Mouse (Mus musculus): ENCODE results near the gene Ssx2ip.

The Ssx2ip gene

DNA sequence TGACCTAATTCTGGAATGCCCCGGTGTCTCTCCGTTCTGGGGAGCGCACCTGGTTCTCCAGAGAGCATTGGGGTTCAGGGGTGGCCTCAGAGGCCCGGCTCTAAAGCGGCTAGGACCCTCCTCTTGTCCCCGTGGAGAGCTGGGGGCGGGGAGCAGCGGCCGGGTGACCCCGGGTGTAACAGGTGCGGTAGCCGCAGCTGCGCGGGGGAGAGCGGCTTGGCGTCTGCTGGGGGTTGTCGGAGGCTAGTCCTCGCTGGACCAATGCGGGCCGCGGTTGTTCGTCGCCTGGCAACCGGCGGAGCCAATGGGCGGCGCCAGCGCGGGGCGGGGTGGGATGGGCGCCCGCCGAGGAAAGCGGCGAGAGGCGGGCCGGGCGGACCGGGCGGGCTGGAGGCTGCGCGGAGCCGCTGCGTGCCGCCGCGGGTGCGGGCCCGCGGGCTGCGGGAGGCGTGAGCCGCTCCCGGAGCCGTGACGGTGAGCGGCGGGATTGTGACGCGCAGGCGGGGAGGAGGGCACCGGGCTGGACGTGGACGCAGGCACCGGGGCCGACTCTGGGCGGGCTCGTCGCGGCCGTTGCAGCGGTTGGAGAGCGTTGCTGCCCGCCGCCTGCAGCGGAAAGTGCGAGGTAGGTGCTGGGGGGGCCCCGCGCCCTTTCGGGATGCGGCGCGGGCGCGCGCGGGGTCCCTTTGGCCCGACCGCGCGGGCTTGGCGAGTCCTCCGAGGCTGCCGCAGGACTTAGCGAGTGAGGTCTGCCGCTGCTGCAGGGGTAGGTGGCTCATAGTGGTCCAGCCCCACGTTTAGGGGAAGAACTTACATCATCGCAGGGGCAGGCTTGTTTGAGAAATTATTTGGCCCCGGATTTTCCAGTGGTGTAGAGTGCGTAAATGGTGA is at the start of gene Ssx2ip:
Gene Ssx2ip, plus strand, starts transcription at position 332 of the 891 bp plus-strand sequence.
- DNase-seq: peak; percentile 97

DNA sequence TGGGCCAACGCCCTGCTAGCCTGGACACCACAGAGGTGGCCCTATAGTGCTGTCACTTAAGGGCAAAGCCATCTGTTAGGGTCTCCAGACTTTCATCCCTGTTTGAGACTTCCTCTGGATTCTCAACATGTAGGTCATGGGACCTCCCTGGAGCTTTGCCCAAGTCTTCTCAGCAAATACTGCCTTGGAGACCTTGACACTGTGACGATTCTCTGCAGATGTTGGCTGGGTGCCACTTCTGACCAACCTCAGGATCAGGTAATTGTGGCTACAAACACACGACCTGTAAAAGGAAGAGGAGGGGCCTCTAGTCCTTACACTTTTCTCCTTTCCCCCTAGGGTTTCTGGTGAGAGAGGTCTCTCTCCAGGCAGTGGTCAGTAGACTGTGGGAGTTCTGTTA is 49.3 kb upstream of the Ssx2ip start:
- DNase-seq: no peak

DNA sequence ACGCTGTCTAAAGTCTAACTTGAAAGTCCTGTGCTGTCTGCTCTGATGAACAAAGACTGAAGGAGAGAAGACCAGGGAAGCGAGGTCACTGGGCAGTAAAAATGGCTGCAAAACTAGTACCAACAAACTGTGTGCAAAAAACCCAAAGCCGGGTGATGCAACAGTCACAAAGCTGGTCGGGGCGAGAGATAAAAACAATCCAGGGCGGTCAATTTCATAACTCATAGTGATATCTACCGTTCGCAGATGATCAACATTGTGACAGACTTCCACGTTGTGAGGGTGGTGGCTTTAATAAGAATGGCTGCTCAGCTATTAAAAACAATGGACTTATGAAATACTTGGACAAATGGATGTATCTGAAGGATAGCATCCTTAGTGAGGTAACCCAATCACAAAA is 39.0 kb upstream of the Ssx2ip start:
- no peak for DNase-seq

DNA sequence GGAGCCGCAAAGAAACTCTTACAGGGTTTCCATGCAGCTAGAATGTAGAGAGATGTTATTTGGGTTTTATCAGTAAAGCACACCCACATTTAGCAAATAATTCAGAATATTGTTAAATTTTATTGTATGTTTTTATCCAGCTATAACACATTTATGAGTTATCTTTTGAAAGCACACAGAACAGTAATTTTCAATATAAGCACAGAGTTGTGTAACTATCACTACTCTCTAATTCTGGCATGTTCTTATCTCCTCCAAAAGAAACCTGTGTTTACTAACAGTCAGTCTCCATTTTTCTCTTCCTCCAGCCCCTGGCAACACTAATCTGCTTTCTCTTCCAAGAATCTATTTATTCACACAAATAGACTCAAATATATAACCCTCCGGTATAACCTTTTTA is 37.4 kb upstream of the Ssx2ip start:
- no peak for DNase-seq

DNA sequence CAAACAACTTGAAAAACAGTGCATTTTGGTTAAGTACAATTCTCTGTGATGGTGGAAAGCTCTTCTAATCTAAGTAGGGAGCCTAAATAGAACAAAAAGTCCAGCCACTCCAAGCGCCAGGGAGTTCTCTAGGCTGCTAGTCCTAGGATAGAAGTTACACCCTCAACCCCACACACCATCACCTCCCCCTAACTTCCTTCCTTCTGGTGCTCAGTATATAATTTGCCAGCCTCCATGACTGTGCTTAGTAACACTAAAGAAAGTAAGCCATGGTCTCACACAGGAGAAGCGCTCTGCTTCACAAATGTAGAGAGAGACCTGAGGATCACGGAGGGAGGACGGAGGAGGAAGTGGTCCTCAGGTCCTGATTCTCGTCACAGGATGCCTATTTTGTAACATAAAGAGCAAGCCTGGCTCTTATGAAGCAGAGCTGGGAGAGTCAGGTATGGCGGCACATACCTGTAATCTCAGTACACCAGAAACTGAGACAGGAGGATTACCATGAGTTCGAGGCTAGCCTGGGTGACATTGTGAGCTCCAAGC is 33.8 kb upstream of the Ssx2ip start:
- no peak for DNase-seq

DNA sequence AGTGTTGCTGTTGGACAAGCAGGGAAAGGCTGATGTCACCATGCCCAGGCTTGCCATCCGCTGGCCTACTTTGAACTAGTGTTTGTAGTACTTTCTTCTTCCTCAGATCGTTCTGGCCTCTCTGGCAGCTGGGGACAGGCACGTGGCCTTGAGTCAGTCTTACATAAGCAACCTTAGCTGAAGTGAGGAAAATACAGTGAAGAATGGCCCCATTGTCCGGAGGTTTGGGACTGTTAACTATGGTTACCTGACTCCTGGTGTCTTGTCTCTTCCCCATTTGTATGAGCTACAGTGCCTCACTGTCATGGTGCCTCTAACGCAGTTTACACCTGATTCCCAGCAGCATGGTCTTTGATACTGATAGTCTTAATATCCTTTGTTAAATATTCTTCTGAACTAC is 33.2 kb upstream of the Ssx2ip start:
- DNase-seq: no peak

DNA sequence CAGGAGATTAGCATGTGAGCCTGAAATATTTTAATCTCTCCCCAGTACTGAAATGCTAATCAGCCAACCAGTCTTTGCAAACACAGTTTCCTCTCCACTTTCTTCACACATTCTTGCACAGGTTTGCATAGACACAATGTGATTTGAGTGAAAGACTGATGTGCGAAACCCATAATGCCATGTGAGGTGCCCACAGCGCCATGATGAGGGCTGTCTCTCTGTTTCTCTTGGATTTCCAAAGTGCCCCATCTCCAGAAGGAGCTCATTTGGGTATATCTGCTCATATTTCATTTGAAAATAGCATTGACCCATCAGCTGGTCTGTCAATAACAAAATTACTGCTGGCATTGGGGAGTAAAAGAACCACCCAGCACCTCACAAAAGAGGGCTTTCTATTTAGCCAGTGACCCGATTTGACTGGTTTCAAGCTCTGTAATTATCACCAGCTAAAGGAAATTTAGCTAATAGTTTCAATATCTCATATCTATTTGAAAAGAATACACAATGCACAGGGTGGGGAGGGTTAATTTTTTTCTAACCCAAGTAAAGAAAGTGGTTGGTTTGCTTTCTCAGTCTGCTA is 29.8 kb upstream of the Ssx2ip start:
- DNase-seq: peak; percentile 76

DNA sequence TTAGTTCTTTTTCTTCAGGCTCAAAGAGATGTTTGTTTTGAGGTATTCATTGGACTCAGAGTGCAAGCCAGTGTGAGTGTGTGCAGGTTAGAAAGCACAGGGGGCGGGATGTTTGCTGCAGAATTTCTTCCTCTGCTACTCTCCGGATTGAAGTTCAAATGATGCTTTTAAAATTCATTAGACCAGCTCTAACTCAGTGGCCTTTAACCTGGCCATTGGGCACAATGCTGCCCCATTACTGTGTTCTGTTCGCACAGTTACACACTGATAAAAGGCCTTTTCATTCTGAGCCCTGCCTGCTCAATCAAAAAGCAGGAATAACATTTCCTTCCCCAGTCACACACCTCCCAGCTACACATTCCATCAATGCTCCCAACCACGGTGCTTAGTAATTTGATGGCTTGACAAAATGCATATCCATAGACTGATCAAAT is 29.2 kb upstream of the Ssx2ip start:
- DNase-seq: peak; percentile 83

DNA sequence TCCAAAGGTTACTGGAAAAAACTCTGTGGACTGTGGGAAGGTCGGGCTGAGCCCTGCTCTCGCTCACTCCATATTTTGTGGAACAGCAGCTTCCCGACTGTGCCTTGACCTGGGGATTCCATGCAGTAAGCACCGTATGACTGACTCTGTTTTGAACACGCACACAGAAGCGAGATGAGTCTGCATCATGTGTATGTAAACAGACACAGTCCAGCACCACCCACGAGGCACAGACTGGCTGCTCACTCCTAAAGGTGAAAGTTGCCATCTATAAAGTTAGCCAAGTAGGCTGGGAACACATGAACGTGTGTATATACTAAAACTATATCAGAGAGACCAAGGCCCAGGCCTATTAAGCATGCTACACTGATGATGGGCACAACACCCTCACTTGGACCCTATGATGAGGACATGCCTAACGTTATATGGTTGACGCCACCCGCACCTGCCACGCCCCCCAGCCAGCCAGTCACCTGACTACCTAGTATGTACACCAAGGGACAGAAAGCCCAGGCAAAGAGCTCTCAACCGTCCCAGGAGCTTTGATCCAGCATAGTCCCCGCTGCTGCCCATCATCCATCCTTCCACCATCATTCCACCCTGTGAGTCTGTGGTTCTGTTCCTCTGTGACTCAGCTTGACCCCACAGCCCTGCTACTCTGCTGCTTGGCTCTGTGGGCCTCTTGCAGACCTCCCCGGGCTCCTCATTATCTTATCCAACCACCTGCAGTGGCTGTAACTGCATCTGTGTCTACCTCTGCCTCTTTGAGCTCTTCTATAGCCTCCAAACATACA is 27.9 kb upstream of the Ssx2ip start:
- peak; percentile 64 for DNase-seq

DNA sequence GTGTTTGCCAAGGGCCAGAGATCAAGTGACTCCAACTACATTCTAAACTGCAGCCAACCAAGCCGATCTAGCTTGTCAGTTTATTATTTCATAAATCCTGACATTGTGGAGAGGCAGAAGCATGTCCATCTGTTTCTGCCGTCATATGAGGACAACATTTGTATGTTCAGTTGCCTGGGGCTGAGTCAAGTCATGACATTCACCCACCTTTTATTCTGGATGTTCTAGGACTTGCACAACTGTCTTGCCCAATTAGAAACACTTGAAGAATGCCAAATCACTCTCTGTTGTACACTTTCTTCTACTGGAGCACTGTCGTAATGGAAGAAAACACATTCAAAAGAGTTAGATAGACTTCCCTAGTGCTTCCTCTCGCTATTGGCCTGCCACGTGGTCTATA is 27.2 kb upstream of the Ssx2ip start:
- no peak for DNase-seq

DNA sequence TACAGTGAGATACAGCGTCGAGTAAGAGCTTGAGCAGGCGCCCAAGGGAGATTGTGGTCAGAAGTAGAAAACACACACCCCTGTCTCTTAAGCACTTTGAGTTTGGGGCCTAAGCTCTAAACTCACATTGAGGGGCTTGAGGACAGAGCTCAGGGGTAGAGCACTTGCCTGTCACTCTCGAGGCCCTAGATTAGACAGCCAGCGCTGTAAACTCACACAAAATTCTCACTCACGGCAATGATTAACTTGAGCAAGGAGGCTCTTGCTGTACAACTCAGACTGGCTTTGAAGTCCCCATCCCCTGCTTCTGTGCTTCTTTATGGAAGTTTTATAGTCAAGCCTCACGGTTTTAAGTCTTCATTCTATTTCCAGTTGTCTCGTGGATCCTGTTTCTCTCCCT is 25.7 kb upstream of the Ssx2ip start:
- DNase-seq: no peak

DNA sequence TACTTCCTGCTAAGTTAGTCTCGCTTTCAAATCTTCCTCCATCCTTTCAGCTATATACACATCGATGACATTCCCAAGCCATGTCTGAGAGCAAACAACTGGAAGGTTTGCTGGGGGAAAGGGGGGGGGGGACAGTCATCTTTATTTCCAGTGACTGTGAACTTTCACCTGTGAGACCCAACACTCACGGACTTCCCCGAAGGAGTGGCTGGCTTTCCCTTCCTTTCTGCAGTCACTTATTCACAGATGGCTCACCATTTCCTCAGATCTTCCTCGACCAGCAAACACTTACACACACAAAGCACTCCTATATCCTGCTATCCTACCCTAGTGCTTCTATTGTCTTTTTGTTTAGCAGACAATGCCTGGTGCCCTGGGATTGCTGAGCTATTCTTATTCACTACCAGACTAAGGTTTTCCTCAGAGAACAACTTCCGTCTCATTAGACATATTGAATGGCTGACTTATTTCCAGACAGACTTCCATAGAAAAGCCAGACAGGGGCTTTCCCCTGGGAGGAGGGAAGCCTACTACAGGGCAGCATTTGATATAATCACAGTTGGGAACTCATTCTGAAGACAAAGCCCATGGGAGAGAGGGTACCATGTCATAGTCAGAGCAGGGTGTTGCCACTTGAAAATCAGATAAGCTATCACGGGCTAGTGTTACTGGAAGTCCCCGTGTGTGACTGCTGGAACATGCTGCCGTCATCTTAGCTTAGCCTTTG is 24.5 kb upstream of the Ssx2ip start:
- DNase-seq: peak; percentile 96

DNA sequence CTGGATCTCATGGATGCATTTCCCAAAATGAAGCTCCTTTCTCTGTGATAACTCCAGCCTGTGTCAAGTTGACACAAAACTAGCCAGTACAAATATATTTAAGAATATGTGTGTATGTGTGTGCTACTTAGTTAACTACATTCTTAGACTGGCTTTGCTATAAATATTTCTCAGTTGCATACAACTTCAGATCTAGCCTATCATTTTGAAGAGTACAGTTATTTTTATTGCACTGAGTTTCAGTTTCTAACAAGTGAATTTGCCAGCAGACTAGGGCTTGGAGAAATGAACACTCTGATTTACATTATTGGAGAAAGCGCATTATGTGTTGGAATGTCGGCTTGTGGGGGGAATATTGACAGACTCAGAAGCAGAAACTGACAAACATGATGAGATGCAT is 23.6 kb upstream of the Ssx2ip start:
- DNase-seq: no peak

DNA sequence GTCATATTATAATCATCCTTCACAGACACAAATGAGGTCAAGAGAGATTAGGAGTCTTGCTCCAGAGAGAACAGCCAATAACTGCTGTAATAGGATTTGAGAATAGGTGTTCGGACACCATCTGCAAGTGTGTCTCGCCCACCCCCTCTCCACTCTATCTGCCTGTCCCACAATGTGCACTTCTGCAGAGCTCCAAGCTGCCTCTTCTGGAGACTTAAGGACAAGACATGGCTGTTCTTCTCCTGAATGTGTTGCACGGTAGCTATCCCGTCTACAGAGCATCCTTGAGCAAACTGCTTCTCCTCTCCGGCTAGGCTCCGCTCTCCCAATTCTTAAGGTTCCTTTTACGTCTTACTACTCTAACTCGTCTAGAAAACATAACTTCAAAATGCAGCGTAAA is 23.0 kb upstream of the Ssx2ip start:
- DNase-seq: peak; percentile 55

DNA sequence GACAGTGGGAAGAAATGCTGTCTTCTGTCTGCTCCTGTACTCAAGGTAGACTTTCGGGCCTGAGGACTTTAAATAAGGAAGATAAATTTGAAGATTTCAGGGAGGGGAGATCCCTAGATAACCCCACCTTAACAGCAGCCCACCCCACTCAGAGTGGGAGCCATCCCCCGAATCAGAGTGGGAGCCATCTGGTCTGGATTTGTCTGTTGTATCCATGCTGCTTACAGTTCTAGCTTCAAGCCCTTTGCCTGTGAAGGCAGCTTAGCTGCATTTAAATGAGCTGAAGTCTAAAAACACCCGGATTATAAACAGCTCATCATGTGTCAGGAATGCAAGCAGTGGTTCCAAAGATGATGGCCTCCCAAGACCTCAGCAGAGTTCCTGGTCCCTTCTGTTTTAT is 17.6 kb upstream of the Ssx2ip start:
- DNase-seq: peak; percentile 56

DNA sequence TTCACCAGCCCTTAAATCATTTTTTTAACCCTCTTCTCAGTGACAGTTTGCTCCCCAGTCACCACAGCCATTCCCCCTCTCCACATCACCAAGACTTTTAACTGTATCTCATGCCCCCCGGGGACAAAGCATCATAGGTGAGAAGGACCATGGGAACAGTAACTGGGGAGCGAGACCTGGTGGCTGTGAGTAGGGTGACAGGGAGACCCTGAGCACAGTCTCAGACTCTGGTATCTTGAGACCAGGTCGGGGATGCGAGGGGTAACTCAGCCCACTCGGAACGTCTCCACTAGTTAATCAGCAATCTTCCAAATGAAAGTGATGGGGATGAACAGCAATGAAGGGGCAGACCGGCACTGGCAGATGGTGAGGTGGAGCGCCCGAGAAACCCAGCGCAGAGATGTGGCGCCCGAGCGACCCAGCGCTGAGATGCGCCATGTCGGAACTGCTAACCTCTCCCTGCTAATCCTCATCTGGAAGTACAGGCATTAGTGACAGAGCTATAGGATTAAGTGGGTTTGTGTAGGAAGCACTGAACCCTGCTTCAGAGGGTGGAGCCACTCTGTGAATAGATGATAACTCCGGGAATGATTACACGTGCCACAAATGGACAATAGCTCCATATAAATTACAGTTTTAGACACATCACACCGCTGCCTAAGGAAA is 11.7 kb upstream of the Ssx2ip start:
- peak; percentile 65 for DNase-seq

DNA sequence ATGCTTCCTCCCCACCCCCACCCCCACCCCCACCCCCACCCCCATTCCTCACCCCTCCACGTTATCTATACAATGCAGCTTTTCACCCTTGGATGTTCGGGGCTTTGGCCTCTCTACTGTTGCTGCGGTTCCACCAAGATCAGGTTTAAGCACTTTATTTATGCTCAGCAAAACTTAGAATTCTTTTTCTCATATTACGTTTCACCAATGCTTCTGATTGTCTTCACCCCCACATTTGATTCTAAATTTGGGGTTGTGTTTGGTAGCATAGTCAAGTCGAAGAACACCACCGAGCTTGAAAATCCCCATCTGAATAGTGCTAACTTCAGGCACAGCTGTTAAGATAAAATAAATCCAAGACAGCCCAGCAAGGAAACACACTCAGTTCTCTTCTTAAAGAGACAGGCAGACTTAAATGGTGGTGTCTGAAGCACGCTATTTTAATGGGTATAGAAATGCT is 10.8 kb upstream of the Ssx2ip start:
- no peak for DNase-seq

DNA sequence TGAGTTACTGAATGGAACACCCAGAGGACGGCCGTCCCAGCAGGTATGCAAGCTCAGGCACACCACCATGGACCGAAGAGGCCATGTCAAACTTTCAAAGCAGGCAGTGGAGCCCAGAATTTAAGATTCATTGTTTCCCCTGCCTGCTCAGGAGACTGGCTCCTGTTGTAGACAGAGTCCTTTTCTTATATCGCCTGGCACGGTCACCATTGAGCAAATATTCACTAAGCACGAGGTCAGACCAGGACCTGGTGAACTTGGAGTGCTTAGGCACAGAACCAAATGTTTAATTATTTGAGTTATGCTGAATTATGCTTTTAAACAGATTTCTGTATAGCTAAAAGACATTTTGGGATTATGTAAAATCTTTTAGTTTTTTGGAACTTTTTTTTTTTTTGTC is 8.2 kb upstream of the Ssx2ip start:
- no peak for DNase-seq

DNA sequence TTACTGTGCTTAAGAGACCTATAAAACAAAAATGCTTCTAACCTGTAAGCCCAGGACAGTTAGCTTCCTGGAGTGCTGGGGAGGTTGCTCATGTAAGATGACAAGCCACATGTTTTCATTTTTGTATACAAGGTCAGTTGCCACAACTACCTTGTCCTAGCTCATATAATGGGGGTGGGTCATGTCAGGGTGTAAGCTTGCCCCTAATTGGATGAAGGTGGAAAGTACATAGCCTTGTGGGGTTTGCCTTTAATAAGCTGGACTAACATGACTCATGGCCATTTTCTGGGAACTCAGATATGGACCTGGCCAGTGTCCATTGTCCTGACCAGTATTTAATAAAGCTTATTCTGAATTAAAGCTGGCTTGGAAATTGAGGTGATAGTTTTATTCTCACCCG is 7.5 kb upstream of the Ssx2ip start:
- DNase-seq: no peak

DNA sequence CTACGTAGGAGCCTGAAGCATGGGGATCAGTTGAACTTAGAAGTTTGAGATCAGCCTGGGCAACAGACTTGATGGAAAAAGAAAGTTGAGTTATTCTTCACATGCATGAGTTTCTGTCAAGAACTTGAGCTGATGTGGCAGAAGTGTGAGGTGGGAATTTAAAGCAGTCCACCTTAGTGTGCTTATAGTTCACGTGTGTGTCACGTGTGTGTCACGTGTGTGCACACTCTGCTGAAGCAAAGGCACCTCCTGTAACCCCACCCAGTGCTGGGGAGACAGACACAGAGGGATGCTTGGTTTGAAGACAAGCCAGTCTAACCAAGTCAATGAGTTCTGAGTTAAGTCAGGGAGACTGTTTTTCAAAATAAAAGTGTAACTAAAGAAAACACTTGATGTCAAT is 6.6 kb upstream of the Ssx2ip start:
- no peak for DNase-seq

DNA sequence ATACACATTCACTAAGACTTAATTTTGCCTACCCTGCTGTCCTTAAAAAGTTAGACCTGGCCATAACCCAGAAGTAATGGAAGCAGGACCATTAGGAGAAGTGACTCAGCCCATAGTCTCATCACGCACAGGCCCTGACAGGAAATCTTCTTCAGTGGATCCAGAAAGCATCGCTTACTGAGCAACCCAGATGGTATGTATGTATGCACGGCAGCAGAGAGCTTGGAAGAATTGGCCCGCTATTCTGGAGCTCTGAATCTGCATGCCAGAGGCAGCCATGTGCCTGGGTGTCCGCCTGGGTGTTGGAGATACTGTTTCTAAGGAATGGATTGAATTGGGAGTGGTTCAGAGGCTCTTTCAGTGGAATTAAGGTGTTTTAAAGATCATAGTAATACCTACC is 5.2 kb upstream of the Ssx2ip start:
- DNase-seq: no peak

DNA sequence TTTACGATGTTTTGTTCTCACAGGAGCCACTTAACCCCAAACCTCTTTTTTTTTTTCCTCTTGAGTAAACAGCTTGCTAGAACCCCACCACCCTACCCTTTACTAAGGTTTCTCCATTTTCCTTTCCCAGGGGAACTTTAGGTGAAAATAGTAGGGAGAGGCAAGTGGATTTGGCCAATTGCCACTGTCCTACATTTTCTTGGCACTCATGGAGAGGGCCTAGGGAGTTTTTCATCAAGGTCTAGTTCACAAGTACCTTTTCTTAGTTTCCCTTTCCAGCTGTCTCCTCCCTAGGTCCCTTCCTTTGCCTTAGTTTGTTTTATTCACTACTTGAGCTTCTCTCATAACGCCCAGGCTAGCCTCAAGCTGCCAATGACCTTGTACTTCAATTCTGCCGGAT is 672 bp upstream of the Ssx2ip start:
- DNase-seq: no peak

Data from retina, postnatal 1 day (tissue).